Mouse (Mus musculus) 3T3-L1 (cell line): ENCODE results near the gene Cyb5b.

Experiments used
- DNase-seq: peaks from one replicate; pipeline ENCODE4 v3.0.0-alpha.2; 2015; ENCODE audit warnings: low read depth, low spot score

Gene Cyb5b

DNA sequence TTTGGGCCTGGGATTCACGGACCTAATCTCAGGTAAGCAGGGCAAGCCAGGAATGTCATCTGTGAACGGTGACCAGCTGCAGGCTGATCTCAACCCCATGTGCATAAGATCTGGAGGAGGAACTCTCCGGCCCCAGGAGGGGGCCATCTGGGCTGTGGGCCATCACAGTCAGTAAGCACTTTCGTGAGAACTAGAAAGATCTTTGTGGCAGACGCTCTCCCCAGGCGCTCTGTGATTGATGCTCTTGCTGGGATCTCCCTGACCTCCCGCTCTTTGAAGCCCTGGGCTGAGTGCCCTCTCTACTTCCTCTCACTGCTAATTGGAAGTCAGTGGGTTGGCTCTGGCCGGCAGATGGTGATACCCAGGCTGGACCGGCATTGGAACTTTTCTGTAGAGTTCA, 75.7 kb downstream of the Cyb5b start:
- peak; percentile 59 for DNase-seq

GRCm38 (mm10) chr8:107227011-107227626, 76.7 kb downstream of the Cyb5b start:
- DNase-seq: no peak

DNA sequence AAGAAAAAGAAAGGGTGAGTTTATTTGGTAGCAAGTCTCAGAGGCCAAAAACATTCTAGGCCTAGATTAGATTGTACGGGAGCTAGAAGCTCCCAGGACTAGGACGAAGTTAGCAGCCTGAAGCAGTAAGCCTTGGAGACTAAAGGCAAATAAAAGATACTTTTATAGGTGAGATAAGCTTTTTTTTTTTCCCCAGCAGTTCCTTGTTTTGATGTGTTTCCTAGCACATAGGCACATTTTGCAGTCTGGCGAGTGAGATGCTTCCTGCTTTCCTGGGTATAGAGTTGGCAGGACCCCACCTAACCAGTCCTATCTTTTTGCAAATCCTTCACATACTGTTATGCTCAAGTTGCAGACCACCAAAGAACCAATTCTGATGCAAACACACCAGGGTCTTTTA, 82.8 kb downstream of the Cyb5b start:
- no peak for DNase-seq

- DNase-seq: no peak
Observed at GRCm38 (mm10) chr8:107233718-107234117, 83.3 kb downstream of the Cyb5b start.
